Mouse (Mus musculus): ENCODE measurements around the gene Pomgnt2. TPM values are rescaled to one million over a fixed set of nuclear protein-coding genes. Genes with fewer than 3 reads are reported as not detected.

The Pomgnt2 gene
- total and polyA plus RNA-seq, 3 experiments = not detected

- Histone ChIP-seq H3K36me3 (ENCODE audit: control insufficient read depth in 1 of 2, insufficient read depth in 2 of 2, low read length in 2 of 2) (peaks cover 0 to 4% of the 10 kb centered on the region in 2 experiments; a peak in 2 of 4 replicates), H3K4me3 (ENCODE audit: control insufficient read depth in 1 of 2, insufficient read depth in 1 of 2, low read depth in 2 of 2, low read length in 2 of 2) (peak overlapping the region; percentile 67 to 92), H3K9ac (ENCODE audit: control insufficient read depth, low read depth, low read length, poor library complexity, severe bottlenecking) (peak overlapping the region; percentile 91), H3K9me3 (replicated peaks; ENCODE audit: insufficient read depth, low read length) (no peaks in the 10 kb centered on the region), H3K79me2 (ENCODE audit: control insufficient read depth, insufficient read depth, low read length, poor library complexity) (peaks cover 3% of the 10 kb centered on the region), H3K4me1 (ENCODE audit: control insufficient read depth in 1 of 2, insufficient read depth in 2 of 2, low read length in 2 of 2) (peaks cover 0 to 3% of the 10 kb centered on the region in 2 experiments; a peak in 2 of 4 replicates), H3K27me3 (ENCODE audit: control insufficient read depth in 1 of 2, insufficient read depth in 2 of 2, low read length in 2 of 2) (no peaks in the 10 kb centered on the region), H3K27ac (ENCODE audit: control insufficient read depth, low read depth, low read length) (peak overlapping the region; percentile 66)
- DNase-seq (ENCODE audit: low read depth, low spot score) = peak; percentile 88
- TF ChIP-seq ETS1 (IDR thresholded peaks at IDR 0.05; ENCODE audit: low read depth, low read length) (0 out of 2 replicates have a peak, but pooled peaks have one; percentile 27), CHD1 (IDR thresholded peaks at IDR 0.05; ENCODE audit: low read depth, low read length) (no peak), CHD2 (IDR thresholded peaks at IDR 0.05; ENCODE audit: low read length) (no peak), ZC3H11A (IDR thresholded peaks at IDR 0.05; ENCODE audit: low read depth, low read length) (no peak), RAD21 (IDR thresholded peaks at IDR 0.05; ENCODE audit: low read depth, low read length) (no peak), BHLHE40 (IDR thresholded peaks at IDR 0.05; ENCODE audit: borderline replicate concordance, low read depth, low read length) (no peak), HCFC1 (IDR thresholded peaks at IDR 0.05; ENCODE audit: low read depth, low read length) (peak; percentile 81), CTCF (IDR thresholded peaks at IDR 0.05 in 2 of 3, conservative IDR thresholded peaks at IDR 0.05 in 1 of 3; ENCODE audit: control insufficient read depth in 1 of 3, insufficient read depth in 1 of 3, low read depth in 2 of 3, low read length in 3 of 3, poor library complexity in 1 of 3, severe bottlenecking in 1 of 3) (no peak), SIN3A (IDR thresholded peaks at IDR 0.05; ENCODE audit: low read length) (peak; percentile 79), ZNF384 (IDR thresholded peaks at IDR 0.05; ENCODE audit: low read depth, low read length) (no peak), MEF2A (IDR thresholded peaks at IDR 0.05; ENCODE audit: extremely low read depth, insufficient replicate concordance, low read depth, low read length, poor library complexity, severe bottlenecking) (no peak), GABPA (IDR thresholded peaks at IDR 0.05; ENCODE audit: low read depth, low read length) (no peak), TAL1 (IDR thresholded peaks at IDR 0.05; ENCODE audit: low read length) (no peak), EP300 (IDR thresholded peaks at IDR 0.05; ENCODE audit: low read depth in 1 of 2, low read length in 2 of 2) (0 out of 4 replicates have a peak, but pooled peaks of 1 of the 2 experiments have one; percentile 18), NRF1 (IDR thresholded peaks at IDR 0.05; ENCODE audit: insufficient read depth, low read depth, low read length, poor library complexity, severe bottlenecking) (no peak), POLR2AphosphoS5 (IDR thresholded peaks at IDR 0.05; ENCODE audit: borderline replicate concordance, low read depth, low read length) (no peak), MYC (IDR thresholded peaks at IDR 0.05; ENCODE audit: low read depth, low read length) (peak; percentile 67; the same call in 1 of the 2 replicates), MXI1 (IDR thresholded peaks at IDR 0.05; ENCODE audit: low read depth, low read length) (peak; percentile 71), POLR2A (IDR thresholded peaks at IDR 0.05; ENCODE audit: control insufficient read depth in 1 of 2, insufficient read depth in 1 of 2, low read depth in 1 of 2, low read length in 2 of 2, poor library complexity in 1 of 2) (peak; percentile 84 to 96), MAFK (IDR thresholded peaks at IDR 0.05; ENCODE audit: borderline replicate concordance, low read depth, low read length) (no peak), MAZ (IDR thresholded peaks at IDR 0.05; ENCODE audit: low read depth, low read length) (no peak), KAT2A (conservative IDR thresholded peaks at IDR 0.05; ENCODE audit: low read depth, low read length) (0 out of 2 replicates have a peak, but pooled peaks have one; percentile 30), MYB (IDR thresholded peaks at IDR 0.05; ENCODE audit: low read depth, low read length) (no peak), TCF12 (IDR thresholded peaks at IDR 0.05; ENCODE audit: low read depth, low read length) (peak; percentile 64; the same call in 1 of the 2 replicates), UBTF (IDR thresholded peaks at IDR 0.05; ENCODE audit: borderline replicate concordance, insufficient read depth, low read depth, low read length) (no peak), ZKSCAN1 (IDR thresholded peaks at IDR 0.05; ENCODE audit: low read depth, low read length) (no peak), NELFE (IDR thresholded peaks at IDR 0.05; ENCODE audit: low read depth, low read length) (peak; percentile 89), POLR2AphosphoS2 (IDR thresholded peaks at IDR 0.05; ENCODE audit: low read length) (peak; percentile 64; the same call in 1 of the 2 replicates), JUND (IDR thresholded peaks at IDR 0.05; ENCODE audit: low read depth, low read length) (no peak), GATA1 (IDR thresholded peaks at IDR 0.05; ENCODE audit: low read depth, low read length) (peak; percentile 72), ZMIZ1 (IDR thresholded peaks at IDR 0.05; ENCODE audit: low read depth, low read length) (peak; percentile 80; the same call in 1 of the 2 replicates), RCOR1 (IDR thresholded peaks at IDR 0.05; ENCODE audit: low read depth, low read length) (no peak), TBP (IDR thresholded peaks at IDR 0.05; ENCODE audit: low read depth, low read length) (peak; percentile 96), USF2 (IDR thresholded peaks at IDR 0.05; ENCODE audit: borderline replicate concordance in 1 of 2, insufficient read depth in 1 of 2, low read depth in 1 of 2, low read length in 2 of 2) (no peak), SMC3 (IDR thresholded peaks at IDR 0.05; ENCODE audit: low read depth, low read length) (no peak), MAX (IDR thresholded peaks at IDR 0.05; ENCODE audit: low read length) (peak; percentile 56), E2F4 (IDR thresholded peaks at IDR 0.05; ENCODE audit: borderline replicate concordance, low read depth, low read length) (no peak)
These were observed 59.0 kb downstream of the Pomgnt2 start for GRCm38 (mm10) chr9:121937944-121938355.

Measured in MEL (cell line).